Mouse (Mus musculus) regulatory T cell (primary cell): ENCODE measurements around the gene Gm49380.

Source experiments
- in situ Hi-C: fragments of 300-600 bp; cut with MboI, MseI; formaldehyde crosslinking; loops from one replicate; pipeline ENCODE4 v1.15.1; 2025; ENCODE audit warnings: high pct_unique_total_duplicates

The Gm49380 gene

DNA sequence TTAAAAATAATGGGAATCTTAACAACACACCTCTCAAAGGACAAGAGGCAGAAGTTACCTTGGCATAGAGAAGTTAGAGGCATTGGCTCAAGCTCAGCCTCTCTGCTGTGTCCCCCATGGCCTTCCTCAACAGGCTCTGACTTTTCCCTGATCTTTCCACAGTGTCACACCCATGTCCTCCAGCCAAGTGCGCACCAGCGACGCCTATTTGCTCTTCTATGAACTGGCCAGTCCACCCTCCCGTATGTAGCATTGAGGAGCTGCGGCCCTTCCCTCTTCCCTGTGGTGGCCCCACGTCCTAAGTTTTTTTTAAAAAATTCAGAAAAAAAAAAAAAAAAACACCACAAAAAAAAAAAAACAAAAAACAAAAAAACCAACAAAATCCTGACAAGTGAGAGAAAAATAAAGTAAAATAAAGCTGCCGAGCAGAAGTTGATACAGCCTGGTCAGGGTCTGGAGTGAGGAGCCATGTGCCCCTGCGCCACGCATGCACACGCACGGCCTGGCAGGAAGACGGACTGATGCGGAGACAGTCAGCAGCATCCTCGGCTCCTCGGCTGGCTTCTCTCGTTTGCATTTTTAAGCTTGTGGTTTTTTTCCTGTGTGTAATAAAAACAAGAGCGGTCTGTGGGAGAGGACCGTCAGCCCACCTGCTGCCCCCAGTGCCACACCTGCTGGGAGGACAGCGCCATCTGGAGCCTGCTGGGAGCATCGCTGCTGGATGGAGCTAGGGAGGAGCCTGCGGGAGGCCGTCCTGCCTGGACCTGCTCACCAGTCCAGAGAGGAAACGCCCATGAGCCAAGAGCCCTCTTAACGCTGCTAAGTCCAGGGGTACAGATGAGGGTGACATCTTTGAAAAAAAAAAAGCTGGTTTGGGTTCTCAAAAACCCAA lies 19.4 kb downstream of the Gm49380 start:
- in situ Hi-C loops, result loop anchor here (25.0 kb wide), 1 partner anchor 557 kb away; no protein-coding TSS in a partner anchor

DNA sequence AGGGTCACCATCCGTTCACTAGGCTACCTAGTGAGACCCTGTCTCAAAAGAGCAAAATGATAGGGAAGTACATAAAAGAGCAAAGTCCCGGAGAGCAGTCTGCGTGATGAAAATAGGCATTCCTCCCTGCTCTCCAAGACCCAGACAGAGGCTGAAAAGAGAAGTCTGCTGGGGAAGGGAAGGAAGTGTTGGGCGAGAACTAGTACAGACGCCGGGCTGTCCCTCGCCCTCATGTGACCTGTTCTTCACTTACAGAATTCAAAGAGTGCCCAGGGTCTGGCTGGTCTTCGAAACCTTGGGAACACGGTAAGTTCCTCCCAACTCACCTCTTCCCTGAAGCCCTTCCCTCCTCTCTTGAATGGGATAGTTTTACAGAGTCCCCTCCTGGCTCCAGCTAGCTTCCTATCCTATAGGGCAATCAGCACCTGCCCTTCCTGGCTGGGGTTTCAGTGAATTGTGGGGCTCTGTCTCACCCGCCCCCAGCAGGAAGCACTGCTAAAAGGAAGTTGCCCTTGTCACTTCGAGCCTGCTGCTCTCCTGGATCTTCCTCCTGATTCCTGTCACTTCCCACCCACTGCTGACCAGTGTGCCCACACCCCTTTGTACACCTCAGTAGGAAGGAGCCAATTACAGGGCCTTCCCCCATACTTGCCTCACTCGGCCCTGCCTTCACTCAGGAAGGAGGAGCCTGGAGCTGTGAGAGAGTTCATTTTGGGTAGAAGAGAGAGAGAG lies 24.3 kb downstream of the Gm49380 start:
- in situ Hi-C loops, result loop anchor here (25.0 kb wide), 1 partner anchor 552 kb away; no protein-coding TSS in a partner anchor

DNA sequence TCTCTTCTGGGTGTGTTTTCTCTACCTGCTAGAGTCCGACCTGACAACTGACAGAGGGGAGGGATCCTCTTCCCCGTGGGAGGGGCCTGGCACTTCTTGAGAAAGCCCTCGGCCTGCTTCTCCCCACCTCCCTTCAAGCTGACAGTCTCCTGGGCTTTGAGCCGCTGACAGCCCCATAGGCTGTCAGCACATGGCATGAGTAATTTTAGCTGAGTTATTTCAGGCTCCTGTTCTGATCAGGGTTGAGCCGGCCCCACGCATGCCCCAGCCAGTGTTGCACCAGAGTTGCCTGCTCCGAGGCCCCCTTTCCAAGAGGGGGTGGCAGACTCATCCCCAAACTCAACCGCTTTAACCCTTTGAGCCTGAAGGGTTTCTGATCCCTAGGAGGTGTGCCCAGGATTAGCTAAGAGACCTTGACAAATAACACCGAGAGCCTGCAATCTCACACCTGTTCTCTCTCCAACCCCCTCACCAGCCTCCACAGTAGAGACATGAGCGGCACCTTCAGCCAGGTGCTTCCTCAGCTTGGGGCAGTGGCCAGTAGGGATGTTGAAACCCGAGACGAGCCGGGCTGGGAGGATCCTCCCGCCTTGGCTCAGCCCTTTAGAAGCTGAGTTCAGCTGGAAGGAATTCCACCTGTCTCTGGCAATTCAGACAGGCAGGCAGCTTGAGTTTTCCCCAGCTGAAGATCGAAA lies 25.4 kb downstream of the Gm49380 start:
- in situ Hi-C loops, result loop anchor here (25.0 kb wide), 1 partner anchor 551 kb away; no protein-coding TSS in a partner anchor

DNA sequence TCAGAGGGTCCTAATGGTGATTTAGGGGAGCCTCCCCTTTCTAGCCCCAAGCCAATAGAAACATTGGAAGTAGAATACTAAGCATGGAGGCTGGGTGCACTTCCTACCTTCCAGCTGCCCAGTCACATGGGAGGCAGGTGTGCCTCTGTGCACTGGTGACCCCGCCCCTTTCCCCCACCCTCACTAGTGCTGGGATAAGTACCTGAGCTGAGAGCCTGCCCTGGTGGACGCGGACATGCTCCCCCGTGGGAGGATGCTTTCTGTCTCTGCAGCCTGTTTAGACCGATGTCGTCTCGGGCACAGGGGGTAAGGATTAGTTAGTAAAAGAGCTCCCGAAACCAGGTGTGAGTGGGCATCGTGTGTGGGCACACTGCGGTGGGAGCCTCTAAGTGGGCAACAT lies 26.3 kb downstream of the Gm49380 start:
- in situ Hi-C loops, result loop anchor here (25.0 kb wide), 1 partner anchor 550 kb away; no protein-coding TSS in a partner anchor

DNA sequence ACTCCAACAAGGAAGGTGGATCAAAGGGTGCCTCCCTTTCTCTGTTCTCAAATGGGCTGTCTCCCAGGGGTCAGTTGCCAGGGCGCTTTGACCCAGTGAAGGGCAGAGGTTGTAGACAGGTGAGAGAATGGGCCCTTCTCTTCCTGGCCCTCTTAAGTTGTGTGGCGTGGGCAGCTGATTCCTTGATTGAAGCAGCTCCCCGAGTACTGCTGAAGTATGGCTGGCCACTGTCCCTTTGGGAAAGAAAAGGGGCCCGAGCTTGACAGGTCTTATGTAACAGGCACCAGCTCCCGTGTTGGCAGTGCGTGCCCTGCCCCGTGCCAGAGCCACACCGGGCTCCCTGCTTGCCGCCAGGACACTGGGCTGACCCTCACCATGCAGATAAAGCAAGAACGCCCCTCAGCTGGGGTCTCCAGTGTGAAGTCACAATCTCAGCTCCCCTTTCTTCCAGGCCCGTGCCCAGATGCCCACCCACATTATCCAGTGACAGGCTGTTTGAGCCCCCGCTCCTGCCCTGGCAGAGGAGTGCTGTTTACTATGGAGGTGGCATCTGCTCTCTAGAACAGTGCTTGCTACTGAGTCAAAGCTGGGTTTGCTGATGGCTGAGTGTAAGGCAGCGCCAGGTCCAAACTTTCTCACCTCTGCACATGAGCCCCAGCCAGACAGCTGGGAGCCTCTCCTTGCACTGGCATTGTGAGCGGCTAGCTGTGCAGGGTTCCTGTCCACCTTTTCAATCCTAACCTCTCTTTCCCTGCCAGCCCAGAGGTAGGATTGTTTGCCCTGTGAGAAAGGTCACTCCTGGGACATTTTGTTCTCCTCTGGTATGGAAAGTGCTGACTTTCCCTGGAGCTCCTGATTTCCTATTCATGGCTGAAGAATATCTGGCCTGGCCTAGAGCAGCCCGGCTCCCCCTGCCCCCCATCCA lies 27.3 kb downstream of the Gm49380 start:
- in situ Hi-C loops, result loop anchor here (25.0 kb wide), 1 partner anchor 549 kb away; no protein-coding TSS in a partner anchor

DNA sequence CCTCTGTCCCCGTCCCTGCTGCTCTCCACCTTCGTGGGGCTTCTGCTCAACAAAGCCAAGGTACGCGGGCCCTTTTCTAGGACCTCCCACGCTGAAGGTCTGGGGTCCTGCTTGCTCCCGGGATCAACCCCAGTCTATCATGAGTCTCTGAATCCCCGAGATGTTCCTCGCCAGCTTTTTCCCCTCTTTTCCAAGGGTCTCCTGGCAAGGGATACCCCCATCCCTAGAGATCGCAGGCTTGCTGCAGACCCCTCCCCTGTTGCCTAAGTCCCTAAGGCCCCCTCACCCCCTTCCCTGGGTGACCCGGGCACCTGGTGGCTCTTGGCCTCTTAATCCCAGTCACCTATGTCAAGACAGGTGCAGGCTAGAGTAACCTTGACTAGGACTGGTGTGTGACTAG lies 28.0 kb downstream of the Gm49380 start:
- in situ Hi-C loops, result loop anchor here (25.0 kb wide), 1 partner anchor 548 kb away; no protein-coding TSS in a partner anchor

DNA sequence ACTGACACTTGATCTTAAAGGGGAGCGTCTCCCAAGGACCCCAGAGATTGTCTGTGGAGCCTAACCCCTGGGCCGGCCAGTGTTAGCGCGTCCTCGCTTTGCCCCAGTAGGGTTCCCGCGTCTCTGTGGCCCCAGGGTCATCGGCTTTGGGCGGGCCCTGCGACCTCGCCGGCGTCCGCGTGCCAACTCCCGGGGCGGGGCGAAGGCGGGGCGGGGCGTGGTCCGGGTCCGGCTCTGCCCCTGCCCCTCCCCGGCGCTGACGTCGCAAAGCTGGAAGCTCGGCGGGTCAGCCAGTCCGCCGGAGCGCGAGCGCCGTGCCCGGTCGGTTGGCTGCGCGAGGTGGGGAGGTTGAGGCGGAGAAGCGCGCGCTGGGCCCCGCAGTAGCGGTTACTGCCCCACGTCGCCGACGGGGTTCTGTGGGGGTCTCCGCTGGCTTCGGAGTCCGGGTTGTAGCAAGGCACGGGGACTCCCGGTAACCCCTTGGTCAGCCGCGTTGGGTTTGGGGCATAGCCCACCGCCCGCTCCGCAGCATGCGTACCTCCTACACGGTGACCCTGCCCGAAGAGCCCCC lies 28.6 kb downstream of the Gm49380 start:
- in situ Hi-C loops, result loop anchor here (25.0 kb wide), 1 partner anchor 547 kb away; no protein-coding TSS in a partner anchor

DNA sequence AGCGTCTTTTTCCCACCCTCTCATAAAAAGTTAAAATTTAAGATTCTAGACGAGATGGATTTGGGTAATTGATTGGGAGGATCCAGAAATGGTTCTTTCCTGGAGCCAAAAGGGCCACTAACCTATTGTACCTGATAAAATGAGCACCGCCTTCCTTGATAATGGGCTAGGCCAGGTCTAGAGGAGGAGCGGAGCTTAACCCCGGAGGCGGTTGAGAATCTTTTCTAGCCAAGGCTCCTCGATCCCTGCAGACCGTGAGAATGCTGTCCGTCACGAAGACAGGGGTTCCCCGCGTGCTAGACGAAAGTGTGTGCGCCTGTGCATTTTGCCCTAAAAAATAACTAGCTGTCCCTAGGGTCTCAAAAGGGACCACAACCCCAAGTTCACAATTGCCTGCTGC lies 29.1 kb downstream of the Gm49380 start:
- in situ Hi-C loops, result loop anchor here (25.0 kb wide), 1 partner anchor 547 kb away; no protein-coding TSS in a partner anchor

DNA sequence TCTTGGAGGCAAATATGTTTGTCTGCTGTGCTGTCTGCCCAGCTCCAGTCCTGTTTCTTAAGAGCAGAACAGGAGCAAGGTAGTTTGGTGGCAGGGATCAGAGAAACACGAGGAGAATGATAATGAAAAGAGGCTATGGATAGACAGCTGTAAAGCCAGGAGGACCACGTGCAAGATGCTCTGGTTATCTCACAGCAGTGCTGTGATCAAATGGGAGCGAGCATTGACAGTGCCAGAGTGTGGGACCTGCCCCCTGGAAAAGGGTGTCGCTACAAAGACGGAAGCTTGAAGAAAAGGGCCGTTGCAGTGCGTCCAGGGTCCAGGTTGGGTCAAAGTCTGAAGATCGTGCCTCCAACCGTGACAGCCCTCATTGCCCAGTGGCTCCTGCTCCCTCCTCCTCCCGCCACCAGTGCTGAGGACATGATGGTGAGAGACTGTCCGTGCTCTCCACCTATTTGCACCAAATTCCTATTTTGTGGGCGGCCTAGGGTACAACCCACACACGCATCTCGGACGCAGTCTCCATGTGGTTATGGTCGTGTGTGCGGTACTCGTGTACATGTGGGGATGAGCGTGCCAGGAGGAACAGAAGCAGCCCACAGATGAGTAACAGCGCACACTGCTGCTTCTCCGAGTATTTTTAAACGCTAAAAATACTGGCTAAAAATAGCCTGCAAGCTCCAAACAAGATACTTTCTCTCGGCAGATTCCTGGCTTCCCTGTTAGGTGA lies 29.7 kb downstream of the Gm49380 start:
- in situ Hi-C loops, result loop anchor here (25.0 kb wide), 1 partner anchor 546 kb away; no protein-coding TSS in a partner anchor

DNA sequence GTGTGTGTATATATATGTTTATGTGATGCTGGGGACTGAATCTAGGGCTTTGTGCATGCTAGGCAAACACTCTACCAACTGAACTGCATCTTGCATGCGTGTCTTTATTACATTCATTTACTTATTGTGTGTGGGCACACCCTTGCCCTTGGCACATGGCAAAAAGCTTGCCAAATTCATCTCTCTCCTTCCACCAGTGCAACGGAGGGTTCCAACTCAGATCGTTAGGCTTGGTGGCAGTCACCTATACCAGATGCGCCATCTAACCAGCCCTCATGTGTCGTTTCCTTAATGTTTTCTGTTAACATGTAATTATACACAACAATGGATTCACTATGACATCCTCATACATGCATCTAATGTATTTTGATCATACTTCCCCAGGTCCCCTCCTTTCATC lies 31.0 kb downstream of the Gm49380 start:
- in situ Hi-C loops, result loop anchor here (25.0 kb wide), 1 partner anchor 545 kb away; no protein-coding TSS in a partner anchor

DNA sequence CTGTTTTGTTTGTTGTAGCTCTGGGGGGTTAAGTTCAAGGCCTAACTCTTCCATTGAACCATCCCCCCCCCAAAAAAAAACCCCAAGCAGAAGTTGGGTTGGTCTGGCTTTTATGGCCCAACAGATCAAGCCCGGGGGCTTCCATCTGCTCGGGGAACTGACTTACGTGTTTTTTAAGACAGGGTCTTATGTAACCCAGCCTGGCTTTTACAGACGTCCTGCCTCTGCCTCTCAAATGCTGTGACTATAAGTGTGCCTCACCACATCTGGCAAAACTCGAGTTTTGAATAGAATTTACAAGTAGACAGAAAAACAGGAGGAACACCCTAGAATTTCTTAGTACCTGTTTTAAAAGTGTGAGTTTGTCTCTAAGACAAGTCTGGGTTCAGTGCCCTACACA lies 31.7 kb downstream of the Gm49380 start:
- in situ Hi-C loops, result loop anchor here (25.0 kb wide), 1 partner anchor 544 kb away; no protein-coding TSS in a partner anchor

DNA sequence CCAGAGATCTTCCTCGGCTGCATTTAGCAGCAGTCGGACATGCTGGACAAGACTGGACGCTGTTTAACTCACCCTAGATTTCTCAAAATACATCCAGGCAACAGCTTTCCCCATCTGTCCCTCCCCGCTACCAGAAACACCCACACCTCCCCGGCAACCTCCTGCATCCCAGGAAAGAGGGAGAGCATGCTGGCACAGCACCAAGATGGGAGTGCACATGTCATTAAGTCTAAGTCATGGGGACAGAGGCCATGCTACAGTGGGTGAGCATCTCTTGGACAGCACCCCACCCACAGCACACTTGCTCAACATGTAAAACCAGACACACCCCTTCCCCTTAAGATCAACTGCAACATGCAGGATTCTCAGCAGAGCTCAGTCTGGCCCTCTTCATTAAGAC lies 32.3 kb downstream of the Gm49380 start:
- in situ Hi-C loops, result loop anchor here (25.0 kb wide), 1 partner anchor 544 kb away; no protein-coding TSS in a partner anchor

DNA sequence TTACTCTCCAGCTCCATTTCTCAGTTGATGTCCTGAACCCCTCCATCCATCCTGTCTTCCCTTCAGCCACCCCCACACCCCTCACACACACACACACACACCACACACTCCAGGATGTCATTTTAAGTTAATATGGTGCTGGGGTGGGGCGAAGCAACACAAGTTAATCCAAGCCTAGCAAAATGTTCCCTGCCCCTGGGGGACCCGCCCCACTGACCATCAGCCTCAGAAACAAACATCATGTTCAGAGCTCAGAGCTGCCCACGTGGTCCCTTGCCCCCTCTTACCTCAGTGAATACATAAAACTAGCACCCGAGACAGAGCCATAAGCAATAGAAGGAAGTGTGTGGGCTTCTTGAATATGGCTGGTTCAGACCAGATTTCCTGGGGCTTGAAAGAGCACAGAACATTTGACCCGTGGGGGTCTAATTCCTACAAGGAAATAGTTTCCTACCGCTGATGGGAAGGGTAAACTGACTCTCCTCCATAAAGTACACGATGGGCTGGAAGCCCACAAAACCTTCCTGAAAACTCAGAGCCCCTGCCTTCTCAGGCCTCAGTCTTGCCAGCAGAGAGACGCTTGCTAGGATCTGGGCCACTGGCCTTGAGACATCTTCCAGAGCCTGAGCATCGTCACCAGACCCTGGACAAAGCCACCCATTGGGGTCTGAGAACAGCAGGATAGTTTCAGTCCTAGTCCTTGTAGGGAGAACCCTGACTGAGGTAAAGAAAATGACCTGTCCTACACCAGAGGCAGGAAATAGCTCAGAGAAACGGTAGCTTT lies 33.1 kb downstream of the Gm49380 start:
- in situ Hi-C loops, result loop anchor here (25.0 kb wide), 1 partner anchor 543 kb away; no protein-coding TSS in a partner anchor

DNA sequence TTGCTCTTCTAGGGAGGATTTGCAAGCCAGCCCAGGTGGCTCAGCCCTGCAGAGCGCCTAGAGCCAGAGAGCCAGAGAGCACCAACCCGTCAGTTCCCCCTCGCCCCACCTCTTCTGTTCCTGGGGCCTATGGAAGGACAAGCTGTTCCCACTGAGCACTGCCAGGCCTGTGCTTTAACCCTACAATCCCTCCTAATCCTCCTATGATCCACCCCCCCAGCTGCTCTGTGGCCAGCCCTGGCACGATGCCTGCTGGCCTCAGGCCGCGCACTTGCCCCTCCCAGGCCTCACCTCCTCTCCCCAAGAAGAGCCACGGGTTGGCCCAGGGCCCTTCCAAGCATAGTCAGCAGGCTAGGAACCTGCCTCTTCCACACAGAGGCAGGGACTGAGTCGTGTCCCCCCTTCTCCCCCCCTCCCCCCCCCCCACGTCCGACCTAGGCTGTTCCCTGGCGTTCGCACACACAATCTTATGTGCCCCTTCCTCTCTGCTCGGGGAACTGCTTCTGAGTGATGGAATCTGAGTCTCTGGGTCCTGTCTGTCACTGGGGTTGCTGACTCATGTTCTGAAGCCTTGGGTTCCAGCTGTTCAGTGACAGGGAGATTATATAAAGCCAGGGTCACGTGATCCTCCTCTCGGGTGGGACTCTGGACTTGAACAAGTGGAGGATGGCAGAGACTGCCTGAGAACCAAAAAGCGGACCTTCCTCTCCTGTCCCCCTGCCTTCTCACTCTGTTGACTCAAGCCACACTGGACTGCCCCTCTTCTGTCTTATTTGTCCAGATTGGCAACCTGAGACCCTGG lies 34.1 kb downstream of the Gm49380 start:
- in situ Hi-C loops, result loop anchor here (25.0 kb wide), 1 partner anchor 542 kb away; no protein-coding TSS in a partner anchor

DNA sequence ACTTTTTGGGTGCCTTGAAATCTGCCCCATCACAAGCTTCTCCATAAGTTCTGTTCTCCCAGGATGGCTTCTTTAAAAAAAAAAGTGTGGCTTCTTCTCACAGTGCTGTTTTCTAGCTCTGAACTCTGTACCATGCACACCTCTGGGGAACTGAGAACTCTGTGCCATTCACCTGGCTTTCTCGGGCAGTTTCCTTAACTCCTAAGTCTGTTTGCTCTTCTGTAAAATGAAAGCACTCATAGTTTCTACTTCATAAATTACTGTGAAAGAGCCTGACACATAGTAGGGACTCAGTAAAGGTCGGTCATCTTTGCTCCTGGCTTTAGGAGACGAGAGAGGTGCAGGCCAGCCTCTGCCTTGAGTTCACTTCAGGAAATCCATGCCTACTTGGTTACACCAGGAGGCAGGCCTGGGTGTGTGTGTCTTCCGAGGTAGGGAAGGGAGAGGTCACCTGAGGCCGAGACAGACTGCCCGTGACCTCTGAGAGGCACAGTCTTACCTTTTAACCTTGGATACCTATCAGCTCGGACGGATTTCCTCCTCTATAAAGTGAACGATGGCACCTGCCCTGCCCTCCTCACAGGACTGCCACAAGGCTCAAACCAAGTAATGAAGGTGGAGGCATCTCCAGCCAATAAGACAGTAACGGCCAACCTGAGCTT lies 35.0 kb downstream of the Gm49380 start:
- in situ Hi-C loops, result loop anchor here (25.0 kb wide), 1 partner anchor 541 kb away; no protein-coding TSS in a partner anchor

DNA sequence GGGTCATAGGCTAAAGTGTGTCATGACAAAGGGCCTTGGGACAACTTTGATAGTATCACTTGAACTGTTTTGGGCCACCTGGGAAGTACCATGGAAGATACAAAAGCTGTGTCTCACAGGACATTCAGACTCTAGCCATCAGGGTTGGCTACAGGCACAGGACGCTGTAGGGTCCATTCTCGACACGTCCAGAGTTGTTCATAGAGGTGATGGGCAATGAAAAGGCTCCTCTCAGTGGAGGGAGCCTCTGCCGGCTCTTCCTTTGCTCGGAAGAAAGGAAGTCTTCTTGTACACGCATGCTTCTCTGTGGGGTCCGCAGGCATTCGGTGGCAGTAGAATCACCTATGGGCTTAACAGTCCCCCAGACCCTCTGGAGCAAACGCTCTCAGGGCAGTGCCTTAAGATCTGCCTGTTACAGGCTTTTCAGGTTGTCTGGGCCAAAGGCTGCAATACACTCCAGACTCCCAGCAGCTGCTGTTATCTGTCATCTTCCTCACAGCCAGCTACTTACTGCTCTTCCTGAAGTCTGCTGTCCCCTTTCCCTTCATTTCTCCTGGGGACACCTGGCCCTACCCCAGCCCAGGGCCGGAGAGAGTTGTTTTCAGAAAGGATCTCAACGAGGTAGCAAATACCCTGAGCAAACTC lies 35.9 kb downstream of the Gm49380 start:
- in situ Hi-C loops, result loop anchor here (25.0 kb wide), 1 partner anchor 540 kb away; no protein-coding TSS in a partner anchor
